Mouse (Mus musculus) ES-Bruce4 (cell line): ENCODE measurements around the gene Tuba3a.

Source experiments
- CTCF ChIP-seq: IDR thresholded peaks from one replicate; pipeline ENCODE4 v1.8.1; 2011; ENCODE audit warnings: low read depth, low read length
- POLR2A ChIP-seq: IDR thresholded peaks from one replicate; pipeline ENCODE4 v1.8.1; 2011; ENCODE audit warnings: low read length; ENCODE audit not compliant: insufficient read depth

DNA sequence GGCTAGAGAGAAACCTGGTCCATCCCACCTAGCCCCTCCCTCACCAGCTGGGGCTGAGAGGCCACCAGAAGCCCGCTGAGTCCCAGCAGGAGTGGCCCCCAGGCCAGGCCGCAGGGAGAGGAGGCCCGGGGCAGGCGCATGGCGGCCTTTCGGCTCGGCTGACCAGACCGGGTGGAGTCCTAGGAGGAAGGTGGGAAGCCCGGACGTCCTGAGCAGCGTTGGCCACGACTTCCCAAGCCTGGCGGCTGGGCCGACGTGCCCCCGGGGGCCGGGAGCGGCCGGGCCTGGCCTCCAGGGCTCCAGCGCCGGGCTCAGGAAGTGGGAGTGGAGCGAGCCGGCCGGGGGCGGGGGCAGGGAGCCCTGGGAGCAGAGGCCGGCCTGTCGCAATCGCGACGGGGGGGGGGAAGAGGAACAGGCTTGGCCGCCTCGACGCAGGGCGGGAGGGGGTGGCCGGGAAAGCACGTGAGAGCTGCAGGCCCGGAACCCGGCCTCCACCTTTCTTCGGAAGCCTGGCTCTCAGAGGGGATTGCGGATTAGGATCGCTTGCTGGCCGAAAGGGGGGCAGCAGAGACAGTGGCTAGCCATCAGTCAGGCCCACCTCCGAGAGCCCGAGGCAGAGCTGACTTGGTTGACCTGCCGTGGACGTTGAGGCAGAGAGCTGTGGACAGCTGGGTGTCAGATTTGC, 27.8 kb upstream of the Tuba3a start, which contains the start of gene Ltbr:
- TF ChIP-seq POLR2A (no peak), CTCF (no peak)
